Comparison of ENCODE assay signal across 16 mouse cellular contexts in genomic region chr4:94725799-94726198, GRCm38 (mm10). TPM values are rescaled to one million over a fixed set of nuclear protein-coding genes. Genes with fewer than 3 reads are reported as not detected.
A peak's percentile ranks its signal among the peaks of the same experiment; 100 is the strongest.
DNase-seq lines count a peak whose midpoint lies in the region; ATAC-seq and TF ChIP-seq lines count a peak whose summit lies in the region.
"Had no signal": no experiment of that assay in that cellular context is flagged by ENCODE, and none has a peak within 500 bp of the region (broad histone marks: within the 10 kb centered on the region; RNA-seq: fewer than 3 reads in every experiment).

No protein-coding gene starts in this region.

- peak; percentile 54; the same call in 1 of the 2 replicates for ATAC-seq in heart, embryonic 13.5 days (ENCODE audit: extremely low read depth, insufficient number of reproducible peaks, low FRiP score, low TSS enrichment)
- ATAC-seq in intestine, embryonic 16.5 days: peak; percentile 71; the same call in 1 of the 2 replicates
- ATAC-seq in forebrain, embryonic 13.5 days: no peak
- ATAC-seq: hindbrain, embryonic 16.5 days; Patski had no signal

- no peaks in the 10 kb centered on the region for H3K36me3 ChIP-seq in heart, embryonic 13.5 days
- no peaks in the 10 kb centered on the region for H3K36me3 ChIP-seq in intestine, embryonic 16.5 days (ENCODE audit: control insufficient read depth, insufficient read depth, low read length)
- no peaks in the 10 kb centered on the region for H3K36me3 ChIP-seq in forebrain, embryonic 13.5 days (ENCODE audit: poor library complexity, severe bottlenecking)
- H3K36me3 ChIP-seq: embryonic facial prominence, embryonic 12.5 days had no signal

- H3K4me2 ChIP-seq in heart, embryonic 13.5 days: no peak overlapping the region
- no peak overlapping the region for H3K4me2 ChIP-seq in intestine, embryonic 16.5 days (ENCODE audit: low read depth, low read length)
- no peak overlapping the region for H3K4me2 ChIP-seq in forebrain, embryonic 13.5 days
- H3K4me2 ChIP-seq: embryonic facial prominence, embryonic 12.5 days had no signal

- no peak for TF ChIP-seq CTCF in gastrocnemius, adult 2 months (IDR thresholded peaks at IDR 0.05)

- H3K27me3 ChIP-seq in heart, embryonic 13.5 days (replicated peaks): no peaks in the 10 kb centered on the region
- H3K27me3 ChIP-seq in intestine, embryonic 16.5 days (replicated peaks; ENCODE audit: control insufficient read depth, insufficient read depth, low read length): no peaks in the 10 kb centered on the region
- H3K27me3 ChIP-seq in forebrain, embryonic 13.5 days: no peaks in the 10 kb centered on the region
- H3K27me3 ChIP-seq: embryonic facial prominence, embryonic 12.5 days had no signal

- H3K4me1 ChIP-seq in heart, embryonic 13.5 days: peaks cover 32% of the 10 kb centered on the region
- H3K4me1 ChIP-seq in intestine, embryonic 16.5 days (ENCODE audit: control insufficient read depth, insufficient read depth, low read length): no peaks in the 10 kb centered on the region
- H3K4me1 ChIP-seq in forebrain, embryonic 13.5 days: no peaks in the 10 kb centered on the region
- H3K4me1 ChIP-seq: embryonic facial prominence, embryonic 12.5 days had no signal

- intact Hi-C loops in gastrocnemius, adult 2 months (cut with DNase I): no loop called here

- 37% methylated on average over 4 of the region's 4 CpGs for WGBS in heart, embryonic 13.5 days
- 66% methylated on average over 4 of the region's 4 CpGs for WGBS in intestine, embryonic 16.5 days
- WGBS in forebrain, embryonic 13.5 days: 81% methylated on average over 4 of the region's 4 CpGs

- peaks cover 5% of the 10 kb centered on the region for H3K9me3 ChIP-seq in heart, embryonic 13.5 days
- H3K9me3 ChIP-seq in intestine, embryonic 16.5 days (ENCODE audit: control insufficient read depth, low read length): no peaks in the 10 kb centered on the region
- no peaks in the 10 kb centered on the region for H3K9me3 ChIP-seq in forebrain, embryonic 13.5 days (replicated peaks)
- H3K9me3 ChIP-seq: embryonic facial prominence, embryonic 12.5 days had no signal

- no peak overlapping the region for H3K4me3 ChIP-seq in gastrocnemius, adult 2 months
- H3K4me3 ChIP-seq in heart, embryonic 13.5 days: no peak overlapping the region
- no peak overlapping the region for H3K4me3 ChIP-seq in intestine, embryonic 16.5 days (ENCODE audit: low read length)
- no peak overlapping the region for H3K4me3 ChIP-seq in forebrain, embryonic 13.5 days
- H3K4me3 ChIP-seq: embryonic facial prominence, embryonic 12.5 days; heart, adult 2 months had no signal

- H3K9ac ChIP-seq in heart, embryonic 13.5 days: no peak overlapping the region
- H3K9ac ChIP-seq in intestine, embryonic 16.5 days (ENCODE audit: low read depth, low read length): no peak overlapping the region
- H3K9ac ChIP-seq in forebrain, embryonic 13.5 days: no peak overlapping the region
- H3K9ac ChIP-seq: embryonic facial prominence, embryonic 12.5 days had no signal

- no peak overlapping the region for H3K27ac ChIP-seq in gastrocnemius, adult 2 months
- peak overlapping the region; percentile 78 for H3K27ac ChIP-seq in heart, embryonic 13.5 days (replicated peaks)
- no peak overlapping the region for H3K27ac ChIP-seq in intestine, embryonic 16.5 days (ENCODE audit: low read length)
- no peak overlapping the region for H3K27ac ChIP-seq in forebrain, embryonic 13.5 days
- H3K27ac ChIP-seq: embryonic facial prominence, embryonic 12.5 days; heart, adult 2 months had no signal

- peak; percentile 37 for DNase-seq in gastrocnemius, adult 2 months
- DNase-seq in gastrocnemius, adult 8-10 months (ENCODE audit: low spot score in 2 of 2): no peak
- DNase-seq in heart, adult 18-20 months: peak; percentile 39 to 72
- no peak for DNase-seq in thymus, adult 18-20 months
- DNase-seq in spleen, adult 12 weeks (ENCODE audit: low spot score): no peak
- DNase-seq: B cell, adult 2 months; cerebellum, adult 18-20 months; liver; right cerebral cortex, postnatal 14 days had no signal

RNA-seq across cellular contexts. Expression of gene Tek, which starts 13.3 kb away (rescaled TPM):
- total RNA-seq in gastrocnemius, adult 2 months (2021): 10 to 100 TPM; 14.4 to 17.0 TPM
- total RNA-seq in gastrocnemius, adult 8-10 months (2022): 10 to 100 TPM in 2 of 4 experiments, 1 to 10 TPM in 2; 7.4 to 10.6 (median 9.3) TPM
- total RNA-seq in heart, adult 18-20 months (2021): 10 to 100 TPM; 32.2 to 34.7 TPM
- polyA plus RNA-seq in heart, embryonic 13.5 days (2015; fragmentation: Nextera tagmentation; extraction: Ambion mirVana): 44.6 and 49.0 TPM in 2 replicates
- 9.5 and 9.8 TPM in 2 replicates for polyA plus RNA-seq in intestine, embryonic 16.5 days (2015; fragmentation: Nextera tagmentation; extraction: Ambion mirVana)
- polyA plus RNA-seq in forebrain, embryonic 13.5 days (2015; fragmentation: Nextera tagmentation; extraction: Ambion mirVana): 5.7 and 6.3 TPM in 2 replicates
- polyA plus RNA-seq: Patski had no signal

Comparison
In these comparisons a context has a peak if more than half of its experiments do, and no peak if none do; other contexts are left out.
1. DNase-seq: peak in gastrocnemius, adult 2 months (single experiment) and heart, adult 18-20 months (2 of 2); none in gastrocnemius, adult 8-10 months (0 of 2), thymus, adult 18-20 months (0 of 2) and spleen, adult 12 weeks (single experiment).